Mouse (Mus musculus) c-Kit-positive CD71-positive TER-119-negative erythroid progenitor cells, embryonic 14.5 days (primary cell): ENCODE results near the gene Tmem95.
"Not testable (repeated sequence)": the region's sequence is repeated elsewhere in the genome, so short reads cannot be mapped to it uniquely, and the experiment has no call there.

ENCODE experiments used
- DNase-seq: peaks from one replicate; pipeline ENCODE4 v3.0.0-alpha.2; 2013; ENCODE audit warnings: low read depth

Gene Tmem95

DNA sequence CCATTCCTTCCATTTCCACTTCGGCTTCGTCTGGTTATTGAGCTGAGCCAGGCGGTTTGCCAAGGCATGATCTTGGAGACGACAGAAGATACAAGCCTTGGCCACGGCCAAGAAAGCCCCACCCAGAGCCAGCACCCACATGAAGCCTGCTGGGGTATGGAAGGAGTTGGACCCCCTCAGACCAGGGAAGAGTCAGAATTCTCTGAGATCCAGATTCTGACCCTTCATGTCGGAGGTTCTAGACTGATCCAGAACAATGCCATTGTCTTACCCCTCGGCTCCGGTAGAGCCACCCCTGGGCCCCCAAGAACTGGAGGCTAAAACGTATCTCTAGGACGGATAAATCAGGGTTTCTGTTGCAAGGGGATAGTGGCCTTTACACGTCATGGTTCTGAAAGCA lies at the start of gene Tmem95:
Gene Tmem95 (minus strand): TSS at position 141 of the 400 bp plus-strand sequence.
- no peak for DNase-seq

DNA sequence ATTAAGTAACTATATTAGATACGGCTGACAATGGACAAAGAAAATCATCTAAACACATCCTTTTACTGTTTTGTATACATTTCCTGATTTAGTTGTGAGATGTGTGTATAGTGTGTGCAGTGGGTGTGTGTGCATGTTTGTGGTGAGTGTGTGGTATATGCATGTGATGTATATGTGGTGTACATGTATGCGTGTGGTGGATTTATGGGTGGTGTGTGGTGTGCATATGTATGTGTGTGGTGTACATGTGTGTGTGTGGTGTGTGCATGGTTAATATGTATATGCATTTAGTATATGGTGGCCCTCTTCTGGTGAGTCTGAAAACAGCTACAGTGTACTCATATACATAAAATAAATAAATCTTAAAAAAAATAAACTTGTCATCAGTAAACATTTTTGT lies 49.7 kb upstream of the Tmem95 start:
- no peak for DNase-seq

- no peak for DNase-seq
Measured at GRCm38 (mm10) chr11:69922796-69923195, 45.0 kb upstream of the Tmem95 start.

GRCm38 (mm10) chr11:69922012-69922756 lies 44.4 kb upstream of the Tmem95 start:
- DNase-seq, result no peak

GRCm38 (mm10) chr11:69921114-69922011 lies 43.5 kb upstream of the Tmem95 start, which contains the start of gene Eif5a:
Gene Eif5a, minus strand, starts transcription at chr11:69921958.
- peak; percentile 99 for DNase-seq

GRCm38 (mm10) chr11:69920266-69921031 lies 42.6 kb upstream of the Tmem95 start:
- DNase-seq, result no peak

- DNase-seq, result peak; percentile 92
Measured at GRCm38 (mm10) chr11:69919661-69920265, 41.9 kb upstream of the Tmem95 start.

DNA sequence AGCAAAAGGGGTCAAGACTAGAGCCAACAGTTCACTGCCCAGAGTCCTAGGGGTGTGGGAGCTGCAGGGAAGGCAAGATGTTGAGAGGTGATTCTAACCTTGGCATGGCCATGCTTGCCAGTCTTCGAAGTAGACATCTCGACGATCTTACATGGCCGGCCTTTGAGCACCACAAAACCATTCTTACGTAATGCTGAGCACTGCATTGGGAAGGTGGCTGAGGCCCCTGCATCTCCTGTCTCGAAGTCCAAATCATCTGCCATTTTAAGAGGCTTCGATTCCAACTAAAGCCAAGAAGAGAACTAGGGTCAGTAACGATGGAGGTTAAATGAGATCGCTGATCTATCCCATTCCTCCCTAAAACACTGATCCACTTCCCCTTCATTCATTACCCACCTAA lies 41.2 kb upstream of the Tmem95 start:
- DNase-seq, result no peak

GRCm38 (mm10) chr11:69918118-69918517 lies 40.3 kb upstream of the Tmem95 start:
- no peak for DNase-seq

- DNase-seq, result no peak
Measured at GRCm38 (mm10) chr11:69917379-69917948, 39.6 kb upstream of the Tmem95 start.

DNA sequence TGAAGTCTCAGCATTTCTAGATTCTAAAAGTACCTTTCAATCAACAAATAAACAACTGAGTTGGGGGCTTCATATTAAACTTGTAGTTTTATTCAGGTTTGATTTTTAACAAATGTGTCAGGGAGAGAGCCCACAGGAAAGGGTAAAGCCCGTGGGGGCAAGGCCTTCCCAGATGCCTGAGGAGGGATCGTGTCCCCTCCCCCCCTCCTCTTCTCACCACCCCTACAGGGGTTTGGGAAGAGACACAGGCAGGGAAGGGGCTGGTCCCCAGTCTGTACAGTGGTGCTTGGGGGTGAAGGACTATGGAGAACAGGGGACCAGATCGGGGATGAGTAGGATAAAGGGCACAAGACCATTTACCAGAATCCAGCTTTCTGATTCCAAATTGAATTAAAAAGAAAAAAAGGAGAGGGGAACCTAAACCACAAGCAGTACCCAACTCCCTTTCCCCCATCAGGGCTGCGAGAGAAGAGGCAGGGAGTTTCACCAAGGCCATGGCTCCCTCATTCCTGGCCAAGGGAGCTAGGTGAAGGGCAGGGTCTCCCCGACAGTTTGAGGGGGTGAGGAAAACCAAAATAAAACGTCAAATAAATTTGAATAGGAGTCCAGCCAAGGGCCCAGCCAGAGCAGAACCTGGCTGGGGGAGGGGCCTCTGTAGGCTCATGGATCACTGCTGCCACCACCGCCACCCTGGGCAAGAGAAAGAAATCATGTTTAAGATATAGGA lies 39.0 kb upstream of the Tmem95 start:
- not testable (repeated sequence) for DNase-seq

GRCm38 (mm10) chr11:69915667-69916627 lies 38.1 kb upstream of the Tmem95 start:
- peak; percentile 80 for DNase-seq

DNA sequence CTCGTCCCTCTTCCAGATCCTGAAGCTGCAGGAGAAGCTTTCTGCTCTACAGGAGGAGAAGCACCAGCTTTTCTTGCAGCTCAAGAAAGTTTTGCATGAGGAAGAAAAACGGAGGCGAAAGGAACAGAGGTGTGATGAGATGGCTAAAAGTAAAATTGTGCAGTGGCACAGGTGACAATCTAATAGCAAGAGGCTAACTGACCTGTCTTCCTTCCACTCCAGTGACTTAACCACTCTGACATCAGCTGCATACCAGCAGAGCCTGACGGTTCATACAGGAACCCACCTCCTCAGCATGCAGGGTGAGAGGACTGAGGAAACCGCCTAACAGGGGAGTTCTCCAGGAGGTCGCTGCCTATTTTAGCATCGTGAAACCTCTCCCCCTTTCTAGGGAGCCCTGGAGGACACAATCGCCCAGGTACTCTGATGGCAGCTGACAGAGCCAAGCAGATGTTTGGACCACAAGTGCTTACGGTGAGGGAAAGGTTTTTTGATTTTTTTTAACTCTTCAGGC lies 37.2 kb upstream of the Tmem95 start:
- DNase-seq, result no peak

DNA sequence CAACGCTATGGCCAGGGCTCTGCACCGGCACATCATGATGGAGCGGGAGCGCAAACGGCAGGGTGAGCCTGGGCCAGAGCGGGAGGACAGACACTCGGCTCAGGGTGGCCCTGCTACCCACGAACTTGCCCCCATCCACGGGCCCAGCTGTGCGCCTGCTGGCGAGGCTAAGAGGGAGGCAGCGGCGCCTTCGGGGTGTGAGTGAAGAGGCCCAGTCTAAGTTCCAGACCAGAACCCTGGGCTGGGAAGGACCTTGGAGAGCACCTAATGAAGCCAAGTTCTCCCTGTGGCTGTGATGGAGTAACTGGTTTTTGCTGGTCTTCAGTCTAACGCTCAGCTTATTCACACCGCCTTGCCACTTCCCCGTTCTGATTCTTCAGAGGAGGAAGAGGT lies 36.5 kb upstream of the Tmem95 start:
- peak; percentile 70 for DNase-seq

DNA sequence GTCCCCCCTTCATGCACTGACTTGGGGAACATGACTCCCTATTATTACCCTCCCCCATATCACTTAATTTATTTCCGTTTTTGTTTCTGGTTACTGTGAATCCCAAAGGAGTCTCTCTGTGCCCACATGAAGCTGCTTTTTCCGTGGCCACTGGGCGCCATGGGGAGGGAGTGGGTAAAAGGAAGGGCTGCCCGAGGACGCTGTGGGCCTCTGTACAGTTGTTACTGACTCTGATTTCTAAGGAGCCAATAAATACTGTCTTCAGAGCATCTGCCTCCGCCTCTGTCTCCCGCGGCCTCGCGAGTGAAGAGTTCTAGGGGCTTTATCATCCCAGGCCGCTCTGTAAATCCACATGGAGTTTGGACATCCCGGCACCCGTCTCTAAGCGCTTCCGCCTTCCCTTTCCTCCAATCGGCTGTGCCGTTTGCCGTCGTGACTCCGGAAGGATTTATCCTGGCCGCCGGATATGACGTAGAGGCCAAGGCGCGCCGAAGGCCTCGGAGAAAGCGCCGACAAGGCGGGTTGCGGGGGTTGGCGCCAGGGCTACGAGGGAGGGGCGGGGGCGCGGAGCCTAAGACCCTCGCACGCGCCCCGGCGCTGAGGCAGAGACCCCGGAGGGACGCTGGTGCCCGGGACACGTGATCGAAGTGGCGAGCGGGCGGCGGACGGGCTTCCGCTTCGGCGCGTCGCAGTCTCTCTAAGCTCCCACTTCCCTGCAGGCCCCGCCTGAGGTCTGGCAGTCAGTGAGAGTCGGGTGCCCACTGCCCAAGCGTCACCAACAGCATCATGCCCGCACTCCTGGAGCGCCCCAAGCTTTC lies 35.9 kb upstream of the Tmem95 start, which contains the start of gene Gps2:
Gene Gps2 (plus strand): TSS at position 335 of the 818 bp plus-strand sequence.
- DNase-seq, result peak; percentile 94

DNA sequence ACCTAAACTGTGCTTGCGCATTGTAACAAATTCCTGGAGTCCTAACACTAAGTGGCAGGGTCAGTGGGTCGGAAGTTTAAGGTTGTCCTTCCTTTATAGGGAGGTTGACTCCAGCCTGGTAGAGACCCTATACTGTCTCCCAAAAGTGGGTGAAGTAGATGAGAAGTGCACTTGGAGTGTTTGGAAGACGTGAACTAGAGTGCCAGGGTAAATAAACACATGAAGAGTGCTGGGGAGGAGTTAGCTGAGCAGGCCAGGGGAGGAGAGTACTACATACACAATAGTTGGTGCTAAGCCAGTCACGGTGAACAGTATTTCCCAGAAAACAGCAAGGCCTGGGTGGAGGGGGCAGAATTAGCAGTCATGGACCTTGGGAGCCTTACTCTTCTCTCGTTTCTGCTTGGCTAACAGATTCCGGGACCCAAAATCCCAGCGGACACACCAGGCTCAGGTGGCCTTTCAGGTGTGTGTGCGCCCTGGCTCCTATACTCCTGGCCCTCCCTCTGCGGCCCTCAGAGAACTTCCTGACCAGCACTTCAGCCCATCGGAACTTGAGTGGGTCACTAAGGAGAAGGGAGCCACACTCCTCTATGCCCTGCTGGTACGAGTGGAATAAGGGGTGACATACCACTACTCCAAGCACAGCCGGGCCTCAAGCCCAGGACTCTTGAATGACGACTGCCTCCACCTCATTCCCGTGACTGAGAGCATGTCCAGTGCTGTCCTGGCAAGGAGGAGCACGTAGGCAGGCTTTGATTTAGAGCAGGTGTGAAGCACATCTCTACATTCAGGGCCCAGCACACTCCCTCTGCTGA lies 35.1 kb upstream of the Tmem95 start:
- DNase-seq, result no peak

DNA sequence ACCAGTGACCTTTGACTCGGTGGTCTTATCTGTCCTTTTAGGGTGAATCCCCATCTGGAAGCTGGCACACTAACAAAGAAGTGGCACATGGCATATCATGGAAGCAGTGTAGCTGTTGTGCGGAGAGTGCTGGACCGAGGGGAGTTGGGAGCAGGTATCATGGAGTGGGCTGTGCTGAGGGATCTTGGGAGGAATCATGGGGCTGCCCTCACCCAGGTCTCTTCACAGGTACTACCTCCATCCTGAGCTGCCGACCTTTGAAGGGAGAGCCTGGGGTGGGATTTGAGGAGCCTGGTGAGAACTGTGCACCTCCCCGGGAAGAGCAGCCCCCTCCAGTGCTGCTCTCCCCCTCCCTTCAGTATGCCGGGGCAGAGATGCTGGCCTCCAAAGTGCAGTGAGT lies 33.9 kb upstream of the Tmem95 start:
- no peak for DNase-seq
